Mouse (Mus musculus) hematopoietic multipotent progenitor cell, adult 10-12 weeks (in vitro differentiated cells): ENCODE results near the gene Amz2. TPM values are rescaled to one million over a fixed set of nuclear protein-coding genes. Genes with fewer than 3 reads are reported as not detected.

ENCODE experiments used
- polyA plus RNA-seq: library from polyadenylated mRNA; stranded (reverse); fragments of >175 nt; gene quantifications from 2 replicates; pipeline ENCODE4 v1.2.3, GENCODE M21; 2012; ENCODE audit warnings: low replicate concordance

Gene Amz2
- 4.7 and 7.6 TPM in 2 replicates for polyA plus RNA-seq

DNA sequence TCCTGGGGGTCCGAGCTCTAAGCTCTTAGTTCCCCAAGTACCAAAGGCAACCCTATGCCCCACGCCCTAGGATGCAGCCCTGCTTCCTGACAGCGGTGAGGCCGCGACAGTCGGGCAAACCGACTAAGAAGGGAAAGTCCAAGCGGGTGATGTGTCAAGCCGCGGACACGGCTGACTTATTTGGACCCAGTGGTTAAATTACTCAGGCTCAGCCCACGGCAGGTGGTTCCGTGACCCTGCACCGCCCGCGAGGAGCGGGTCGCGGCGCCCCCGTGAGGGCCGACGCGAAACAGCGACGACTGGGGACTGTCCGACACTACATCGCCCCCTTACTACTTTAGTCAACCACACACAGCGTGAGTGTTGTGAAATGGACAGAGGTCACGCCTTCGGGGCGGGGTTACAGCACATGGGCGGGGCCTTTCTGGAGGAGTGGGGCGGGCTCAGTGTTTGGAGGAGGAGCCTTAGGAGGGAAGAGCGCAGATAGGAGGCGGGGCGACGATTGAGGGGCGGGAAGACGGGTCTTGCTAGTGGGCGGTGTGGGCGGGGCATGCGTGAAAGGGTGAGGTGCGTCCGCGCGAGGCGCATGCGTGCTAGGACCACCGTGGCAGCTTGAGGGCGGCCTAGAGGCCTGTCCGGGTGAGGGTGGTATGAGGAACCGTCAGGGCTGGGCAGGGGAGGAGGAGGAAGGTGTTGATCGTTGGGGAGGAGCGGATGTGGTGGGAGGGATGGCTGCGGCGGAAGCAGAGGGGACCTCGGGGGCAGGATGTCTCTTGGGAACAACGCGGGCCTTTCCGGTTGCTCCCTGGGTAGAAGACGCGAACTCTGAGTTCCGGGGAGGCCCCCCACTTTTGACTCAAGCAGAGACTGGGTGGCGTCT lies at the start of gene Amz2:
TSS of gene Amz2 (plus strand) at position 555 of the 880 bp plus-strand sequence.

GRCm38 (mm10) chr11:109413617-109414016 lies 12.1 kb upstream of the Amz2 start, which contains the start of gene 9930022D16Rik:
9930022D16Rik (plus strand) TSS chr11:109413917.

GRCm38 (mm10) chr11:109473171-109474085 lies 47.7 kb downstream of the Amz2 start, which contains the start of the genes Arsg and Slc16a6:
Arsg (plus strand) TSS chr11:109473374.
Slc16a6 (minus strand) TSS chr11:109473598.

Other genes with a start within 250 kb of the Amz2 start
- 0.38 and 0.81 TPM in 2 replicates for gene Rgs9, start 127.8 kb upstream of the Amz2 start, polyA plus RNA-seq
- 38.3 and 140 TPM in 2 replicates for gene Gna13, start 63.1 kb upstream of the Amz2 start, polyA plus RNA-seq
- not detected in 2 replicates for gene 9930022D16Rik, start 12.0 kb upstream of the Amz2 start, polyA plus RNA-seq
- 1.2 and 3.2 TPM in 2 replicates for gene Arsg, start 47.4 kb downstream of the Amz2 start, polyA plus RNA-seq
- gene Slc16a6, start 47.7 kb downstream of the Amz2 start, polyA plus RNA-seq = 28.6 and 40.3 TPM in 2 replicates
- 10.7 and 11.5 TPM in 2 replicates for gene Wipi1, start 186.0 kb downstream of the Amz2 start, polyA plus RNA-seq
- 55.0 and 76.9 TPM in 2 replicates for gene Prkar1a, start 223.5 kb downstream of the Amz2 start, polyA plus RNA-seq